Mouse (Mus musculus) midbrain, embryonic 12.5 days (tissue): ENCODE data around the gene Gm37240. TPM values are rescaled to one million over a fixed set of nuclear protein-coding genes. Genes with fewer than 3 reads are reported as not detected.

Experiments used
- ATAC-seq: fragments of 200-750 bp; cut with Nextera tagmentation; 2 replicates; pipeline ENCODE4 v1.8.0; 2017; ENCODE audit warnings: low read depth, moderate TSS enrichment, moderate library complexity; ENCODE audit not compliant: low FRiP score
- H3K27ac ChIP-seq: fragments of 300-500 bp; sonication (generic); replicated peaks from 2 replicates; pipeline ENCODE4 v1.5.1; 2016; ENCODE audit warnings: mild to moderate bottlenecking
- H3K27me3 ChIP-seq: fragments of 300-500 bp; sonication (generic); 2 replicates; pipeline ENCODE4 v1.6.1; 2016; ENCODE audit warnings: mild to moderate bottlenecking
- H3K36me3 ChIP-seq: fragments of 300-500 bp; sonication (generic); 2 replicates; pipeline ENCODE4 v1.6.1; 2016
- H3K4me1 ChIP-seq: fragments of 300-500 bp; sonication (generic); 2 replicates; pipeline ENCODE4 v1.6.1; 2016
- H3K4me2 ChIP-seq: fragments of 300-500 bp; sonication (generic); replicated peaks from 2 replicates; pipeline ENCODE4 v1.6.1; 2016; ENCODE audit warnings: mild to moderate bottlenecking, moderate library complexity
- H3K4me3 ChIP-seq: fragments of 300-500 bp; sonication (generic); 2 replicates; pipeline ENCODE4 v1.5.1; 2016; ENCODE audit warnings: mild to moderate bottlenecking
- H3K9ac ChIP-seq: fragments of 300-500 bp; sonication (generic); replicated peaks from 2 replicates; pipeline ENCODE4 v1.6.1; 2016; ENCODE audit warnings: mild to moderate bottlenecking, moderate library complexity
- H3K9me3 ChIP-seq: fragments of 300-500 bp; sonication (generic); 2 replicates; pipeline ENCODE4 v1.6.1; 2016; ENCODE audit warnings: mild to moderate bottlenecking
- WGBS: fragments of 180-500 bp; shearing (Covaris S2); methylation state at CpG from one replicate; pipeline ENCODE4 v1.1.7; 2016; 5-methylcytosine and 5-hydroxymethylcytosine counted together
- polyA plus RNA-seq: library from polyadenylated mRNA; unstranded; fragments of >200 nt; fragmentation: Nextera tagmentation; extraction: Ambion mirVana; gene quantifications from 2 replicates; pipeline ENCODE4 v1.2.1, GENCODE M21; 2016

Gm37240 gene
- polyA plus RNA-seq, 1 experiment from 2014 or later = 0.96 TPM

GRCm38 (mm10) chr3:85186661-85187076 lies 700.6 kb downstream of the Gm37240 start:
- H3K27ac ChIP-seq = no peak overlapping the region
- no peaks in the 10 kb centered on the region for H3K9me3 ChIP-seq
- no peak overlapping the region; the same call in 1 of the 2 replicates for H3K4me2 ChIP-seq
- no peak overlapping the region for H3K4me3 ChIP-seq
- H3K27me3 ChIP-seq = peaks cover 16% of the 10 kb centered on the region; the same call in 1 of the 2 replicates
- 0 out of 2 replicates have a peak, but pooled peaks have one; percentile 31 for ATAC-seq
- peaks cover 16% of the 10 kb centered on the region for H3K4me1 ChIP-seq
- no peaks in the 10 kb centered on the region for H3K36me3 ChIP-seq
- WGBS = 62% methylated on average over 19 of the region's 19 CpGs
- H3K9ac ChIP-seq = no peak overlapping the region

- no peaks in the 10 kb centered on the region for H3K36me3 ChIP-seq
- WGBS = 2% methylated on average over 12 of the region's 12 CpGs
- peak overlapping the region; percentile 54; the same call in 1 of the 2 replicates for H3K27ac ChIP-seq
- no peaks in the 10 kb centered on the region for H3K9me3 ChIP-seq
- peak; percentile 72 for ATAC-seq
- peaks cover 16% of the 10 kb centered on the region; the same call in 1 of the 2 replicates for H3K27me3 ChIP-seq
- H3K4me1 ChIP-seq = peaks cover 16% of the 10 kb centered on the region
- no peak overlapping the region for H3K9ac ChIP-seq
- H3K4me3 ChIP-seq = no peak overlapping the region
- H3K4me2 ChIP-seq = peak overlapping the region; percentile 16; the same call in 1 of the 2 replicates
Observed at GRCm38 (mm10) chr3:85185827-85186226, 701.5 kb downstream of the Gm37240 start.

- Histone ChIP-seq H3K4me2 (no peak overlapping the region), H3K27ac (no peak overlapping the region), H3K4me3 (no peak overlapping the region), H3K9me3 (0 out of 2 replicates have a peak, but pooled peaks cover 2% of the 10 kb centered on the region), H3K36me3 (no peaks in the 10 kb centered on the region), H3K4me1 (peaks cover 16% of the 10 kb centered on the region), H3K27me3 (peaks cover 16% of the 10 kb centered on the region; the same call in 1 of the 2 replicates), H3K9ac (no peak overlapping the region)
- WGBS = 79% methylated on average over 11 of the region's 11 CpGs
- no peak for ATAC-seq
Observed at GRCm38 (mm10) chr3:85184916-85185315, 702.4 kb downstream of the Gm37240 start.

GRCm38 (mm10) chr3:85184151-85184550 lies 703.2 kb downstream of the Gm37240 start:
- H3K4me2 ChIP-seq = no peak overlapping the region
- H3K36me3 ChIP-seq = no peaks in the 10 kb centered on the region
- H3K27ac ChIP-seq = no peak overlapping the region
- 58% methylated on average over 6 of the region's 6 CpGs for WGBS
- H3K9ac ChIP-seq = no peak overlapping the region
- ATAC-seq = no peak
- H3K27me3 ChIP-seq = peaks cover 16% of the 10 kb centered on the region; the same call in 1 of the 2 replicates
- peaks cover 16% of the 10 kb centered on the region for H3K4me1 ChIP-seq
- H3K9me3 ChIP-seq = 0 out of 2 replicates have a peak, but pooled peaks cover 2% of the 10 kb centered on the region
- no peak overlapping the region for H3K4me3 ChIP-seq

- Histone ChIP-seq H3K9ac (no peak overlapping the region), H3K36me3 (no peaks in the 10 kb centered on the region), H3K27me3 (no peaks in the 10 kb centered on the region), H3K4me3 (no peak overlapping the region), H3K4me1 (no peaks in the 10 kb centered on the region), H3K4me2 (no peak overlapping the region), H3K27ac (no peak overlapping the region), H3K9me3 (0 out of 2 replicates have a peak, but pooled peaks cover 2% of the 10 kb centered on the region)
- ATAC-seq = no peak
- 95% methylated on average over 1 of the region's 1 CpGs for WGBS
Observed at GRCm38 (mm10) chr3:85176736-85177135, 710.6 kb downstream of the Gm37240 start.

- Histone ChIP-seq H3K4me3 (no peak overlapping the region), H3K27ac (no peak overlapping the region), H3K9me3 (no peaks in the 10 kb centered on the region), H3K27me3 (no peaks in the 10 kb centered on the region), H3K4me2 (no peak overlapping the region), H3K9ac (no peak overlapping the region), H3K36me3 (no peaks in the 10 kb centered on the region), H3K4me1 (no peaks in the 10 kb centered on the region)
- ATAC-seq = no peak
- WGBS = 76% methylated on average over 28 of the region's 28 CpGs
Observed at GRCm38 (mm10) chr3:85174542-85175469, 712.5 kb downstream of the Gm37240 start.

- no peak overlapping the region for H3K9ac ChIP-seq
- H3K9me3 ChIP-seq = no peaks in the 10 kb centered on the region
- H3K4me1 ChIP-seq = no peaks in the 10 kb centered on the region
- no peak for ATAC-seq
- H3K4me2 ChIP-seq = no peak overlapping the region
- WGBS = 78% methylated on average over 6 of the region's 6 CpGs
- H3K27me3 ChIP-seq = no peaks in the 10 kb centered on the region
- H3K27ac ChIP-seq = no peak overlapping the region
- no peak overlapping the region for H3K4me3 ChIP-seq
- H3K36me3 ChIP-seq = no peaks in the 10 kb centered on the region
Observed at GRCm38 (mm10) chr3:85173441-85174071, 713.8 kb downstream of the Gm37240 start.

- no peaks in the 10 kb centered on the region for H3K9me3 ChIP-seq
- H3K4me1 ChIP-seq = no peaks in the 10 kb centered on the region
- no peak overlapping the region for H3K9ac ChIP-seq
- H3K36me3 ChIP-seq = no peaks in the 10 kb centered on the region
- no peaks in the 10 kb centered on the region for H3K27me3 ChIP-seq
- H3K4me2 ChIP-seq = no peak overlapping the region
- no peak overlapping the region for H3K4me3 ChIP-seq
- ATAC-seq = no peak
- 81% methylated on average over 11 of the region's 11 CpGs for WGBS
- H3K27ac ChIP-seq = no peak overlapping the region
Observed at GRCm38 (mm10) chr3:85172532-85172931, 714.8 kb downstream of the Gm37240 start.

- H3K9ac ChIP-seq = no peak overlapping the region
- H3K4me2 ChIP-seq = no peak overlapping the region
- no peaks in the 10 kb centered on the region for H3K27me3 ChIP-seq
- 88% methylated on average over 12 of the region's 12 CpGs for WGBS
- H3K27ac ChIP-seq = no peak overlapping the region
- no peaks in the 10 kb centered on the region for H3K36me3 ChIP-seq
- ATAC-seq = no peak
- no peaks in the 10 kb centered on the region for H3K4me1 ChIP-seq
- no peak overlapping the region for H3K4me3 ChIP-seq
- H3K9me3 ChIP-seq = no peaks in the 10 kb centered on the region
Observed at GRCm38 (mm10) chr3:85172096-85172495, 715.2 kb downstream of the Gm37240 start.

- Histone ChIP-seq H3K27ac (no peak overlapping the region), H3K27me3 (no peaks in the 10 kb centered on the region), H3K36me3 (no peaks in the 10 kb centered on the region), H3K4me2 (no peak overlapping the region), H3K4me3 (no peak overlapping the region), H3K9ac (no peak overlapping the region), H3K4me1 (no peaks in the 10 kb centered on the region), H3K9me3 (no peaks in the 10 kb centered on the region)
- WGBS = 92% methylated on average over 2 of the region's 2 CpGs
- ATAC-seq = no peak
Observed at GRCm38 (mm10) chr3:85168816-85169215, 718.5 kb downstream of the Gm37240 start.

GRCm38 (mm10) chr3:85164931-85165330 lies 722.4 kb downstream of the Gm37240 start:
- Histone ChIP-seq H3K27me3 (no peaks in the 10 kb centered on the region), H3K36me3 (no peaks in the 10 kb centered on the region), H3K27ac (no peak overlapping the region), H3K9me3 (no peaks in the 10 kb centered on the region), H3K4me1 (no peaks in the 10 kb centered on the region), H3K4me2 (no peak overlapping the region), H3K4me3 (no peak overlapping the region), H3K9ac (no peak overlapping the region)
- WGBS = 77% methylated on average over 1 of the region's 1 CpGs
- ATAC-seq = no peak

- Histone ChIP-seq H3K27me3 (no peaks in the 10 kb centered on the region), H3K9me3 (no peaks in the 10 kb centered on the region), H3K4me2 (no peak overlapping the region), H3K9ac (no peak overlapping the region), H3K27ac (no peak overlapping the region), H3K36me3 (no peaks in the 10 kb centered on the region), H3K4me1 (no peaks in the 10 kb centered on the region), H3K4me3 (no peak overlapping the region)
- 92% methylated on average over 5 of the region's 5 CpGs for WGBS
- ATAC-seq = no peak
Observed at GRCm38 (mm10) chr3:85163396-85163795, 723.9 kb downstream of the Gm37240 start.
